Mouse (Mus musculus) inflammation-experienced regulatory T-cells, adult 6 months (primary cell): ENCODE measurements around the gene Cse1l. TPM values are rescaled to one million over a fixed set of nuclear protein-coding genes. Genes with fewer than 3 reads are reported as not detected.

Source experiments
- ATAC-seq: one replicate; pipeline ENCODE4 v1.8.0; 2017
- polyA plus RNA-seq, 3 experiments: library from polyadenylated mRNA; unstranded; fragments of 100-300 nt; shearing (Covaris generic); gene quantifications; one replicate each; pipeline ENCODE4 v1.2.1; 2017

Gene Cse1l
- polyA plus RNA-seq, 3 experiments from 2014 or later: 58.2 to 87.3 (median 67.6) TPM

GRCm38 (mm10) chr2:166903719-166904282 is 2.0 kb upstream of the Cse1l start:
- no peak for ATAC-seq

GRCm38 (mm10) chr2:166906523-166907182 is 813 bp downstream of the Cse1l start:
- ATAC-seq: peak; percentile 29

GRCm38 (mm10) chr2:166909729-166910128 is 3.9 kb downstream of the Cse1l start:
- ATAC-seq: no peak

- ATAC-seq: no peak
Observed at GRCm38 (mm10) chr2:166910536-166910935, 4.7 kb downstream of the Cse1l start.

GRCm38 (mm10) chr2:166923971-166924370 is 18.1 kb downstream of the Cse1l start:
- no peak for ATAC-seq

GRCm38 (mm10) chr2:166933943-166934342 is 28.1 kb downstream of the Cse1l start:
- no peak for ATAC-seq

GRCm38 (mm10) chr2:166934416-166934815 is 28.6 kb downstream of the Cse1l start:
- ATAC-seq: no peak

- no peak for ATAC-seq
Observed at GRCm38 (mm10) chr2:166935582-166935981, 29.7 kb downstream of the Cse1l start.

GRCm38 (mm10) chr2:166936166-166936565 is 30.3 kb downstream of the Cse1l start:
- no peak for ATAC-seq

- ATAC-seq: no peak
Observed at GRCm38 (mm10) chr2:166943146-166943545, 37.3 kb downstream of the Cse1l start.

GRCm38 (mm10) chr2:166944346-166944745 is 38.5 kb downstream of the Cse1l start:
- ATAC-seq: no peak

- ATAC-seq: no peak
Observed at GRCm38 (mm10) chr2:166945456-166945855, 39.6 kb downstream of the Cse1l start.

GRCm38 (mm10) chr2:166948246-166948645 is 42.4 kb downstream of the Cse1l start:
- no peak for ATAC-seq

GRCm38 (mm10) chr2:166948936-166949335 is 43.1 kb downstream of the Cse1l start:
- no peak for ATAC-seq

GRCm38 (mm10) chr2:166950853-166951648 is 45.2 kb downstream of the Cse1l start:
- no peak for ATAC-seq

GRCm38 (mm10) chr2:166952151-166952550 is 46.3 kb downstream of the Cse1l start:
- ATAC-seq: no peak

GRCm38 (mm10) chr2:166956805-166957204 is 51.0 kb downstream of the Cse1l start:
- peak; percentile 54 for ATAC-seq

GRCm38 (mm10) chr2:166960648-166961330 is 54.9 kb downstream of the Cse1l start:
- no peak for ATAC-seq

- no peak for ATAC-seq
Observed at GRCm38 (mm10) chr2:166963257-166963656, 57.4 kb downstream of the Cse1l start.

- ATAC-seq: peak; percentile 64
Observed at GRCm38 (mm10) chr2:166964773-166965172, 58.9 kb downstream of the Cse1l start.

GRCm38 (mm10) chr2:166973153-166973552 is 67.3 kb downstream of the Cse1l start:
- no peak for ATAC-seq

- ATAC-seq: no peak
Observed at GRCm38 (mm10) chr2:166974177-166974872, 68.5 kb downstream of the Cse1l start.
